Mouse (Mus musculus): ENCODE measurements around the gene Fam20a.

Gene Fam20a

DNA sequence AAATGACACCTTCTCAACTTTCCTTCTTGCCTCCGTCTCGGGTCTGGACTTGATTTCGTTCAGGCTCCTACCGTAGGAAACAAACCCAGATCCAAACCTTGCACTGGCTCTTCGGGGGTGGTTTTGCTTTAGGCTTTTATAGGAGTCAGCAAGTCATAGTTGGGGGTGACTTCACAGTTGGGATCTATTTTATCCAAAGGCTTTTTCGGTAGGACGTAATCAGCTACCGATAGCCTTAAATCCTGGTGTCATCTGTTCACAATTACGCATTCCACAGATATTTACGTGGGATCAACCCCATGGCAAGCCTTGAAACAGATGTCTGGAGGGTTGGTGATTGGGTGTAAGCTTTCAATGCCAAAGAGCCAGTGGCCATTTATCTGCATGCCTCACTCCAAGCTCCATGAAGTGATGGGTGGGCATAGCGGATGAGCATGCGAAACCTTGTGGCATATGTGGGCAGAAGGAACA is 6.7 kb downstream of the Fam20a start:
- no peak for DNase-seq

- no peak for DNase-seq
These were observed 7.5 kb downstream of the Fam20a start for GRCm38 (mm10) chr11:109714341-109715247.

DNA sequence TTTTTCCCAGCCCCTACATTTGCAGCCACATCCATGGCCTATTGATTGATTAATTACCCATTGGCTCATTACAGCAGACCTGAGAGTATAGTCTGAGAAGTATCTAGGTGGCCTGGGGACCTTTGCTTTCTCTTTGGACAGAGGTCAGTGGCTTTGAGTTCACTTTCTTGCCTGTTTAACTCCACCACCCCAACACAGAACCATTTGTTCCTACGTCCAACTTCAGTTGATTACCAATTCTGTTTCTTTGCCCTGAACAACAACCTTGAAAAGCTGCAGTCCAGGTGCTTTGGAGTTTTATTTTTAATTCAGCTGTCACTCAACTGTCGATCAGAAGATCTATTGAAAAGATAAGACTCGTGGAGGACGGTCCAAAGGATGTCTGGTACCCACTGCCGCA is 12.6 kb downstream of the Fam20a start:
- DNase-seq, result no peak

GRCm38 (mm10) chr11:109708786-109709185 is 13.3 kb downstream of the Fam20a start:
- no peak for DNase-seq

DNA sequence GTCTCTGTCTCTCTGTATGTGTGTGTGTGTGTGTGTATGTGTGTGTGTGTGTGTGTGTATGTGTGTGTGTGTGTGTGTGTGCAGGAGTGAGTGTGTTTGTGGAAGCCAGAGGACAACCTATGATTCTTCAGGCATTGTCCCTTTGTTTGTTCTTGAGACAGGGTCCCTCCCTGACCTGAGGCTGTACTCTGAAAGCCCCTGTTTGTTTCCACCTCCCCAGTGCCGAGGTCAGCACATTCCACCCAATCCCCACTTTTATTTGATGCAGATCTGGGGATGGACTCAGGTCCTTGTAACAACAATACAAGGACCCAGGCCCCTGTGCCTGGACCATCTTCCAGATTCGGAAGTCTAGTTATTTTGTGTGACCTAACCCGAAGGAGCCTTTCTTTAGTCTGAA is 14.6 kb downstream of the Fam20a start:
- no peak for DNase-seq

- DNase-seq, result no peak
These were observed 15.5 kb downstream of the Fam20a start for GRCm38 (mm10) chr11:109706586-109706985.

DNA sequence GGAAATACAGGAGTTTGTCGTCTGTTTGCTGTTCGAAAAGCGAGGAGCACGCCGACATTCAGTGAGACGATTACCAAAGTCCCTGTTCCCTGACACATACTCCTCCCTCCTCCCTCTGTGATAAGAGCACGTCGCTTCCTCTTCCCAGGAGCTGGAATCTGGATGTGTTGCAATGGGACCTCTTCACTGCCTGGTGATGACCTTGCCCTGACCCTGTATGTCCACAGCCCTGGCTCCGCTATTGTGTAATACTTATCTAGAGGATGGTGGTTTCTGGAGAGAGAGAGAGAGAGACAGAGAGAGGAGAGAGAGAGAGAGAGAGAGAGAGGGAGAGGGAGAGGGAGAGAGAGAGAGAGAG is 16.0 kb downstream of the Fam20a start:
- peak; percentile 36 to 72 for DNase-seq

DNA sequence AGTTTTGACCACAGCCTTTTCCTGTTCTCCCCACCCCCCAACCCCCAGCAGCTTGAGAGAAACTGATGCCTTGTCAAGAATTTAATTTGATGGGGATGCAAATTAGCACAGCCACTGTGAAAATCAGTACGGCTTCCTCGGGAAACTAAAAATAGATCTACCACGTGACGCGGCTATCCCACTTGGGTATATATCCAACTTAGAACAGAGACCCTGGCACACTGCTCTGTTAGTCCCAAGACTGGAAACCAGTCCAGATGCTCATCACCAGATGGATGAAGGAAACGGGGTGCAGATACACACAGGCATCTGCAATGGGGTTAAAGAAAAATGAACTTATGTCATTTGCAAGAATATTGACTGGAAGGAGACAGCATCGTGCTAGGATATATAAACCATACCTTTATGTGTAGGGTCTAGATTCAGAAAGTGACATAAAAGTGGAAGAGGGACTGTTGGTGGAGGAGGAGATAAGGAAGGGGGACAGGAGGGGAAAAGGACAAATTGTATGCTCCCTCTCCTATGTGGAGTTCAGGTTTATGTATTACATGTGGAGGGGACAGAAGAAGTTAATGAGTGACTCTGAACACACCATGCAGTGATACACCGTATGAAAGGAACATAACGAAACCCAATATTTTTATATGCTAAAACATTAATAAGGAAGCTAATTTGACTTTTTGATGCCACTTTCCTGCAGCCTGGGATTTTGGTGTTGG is 16.6 kb downstream of the Fam20a start:
- DNase-seq, result no peak

DNA sequence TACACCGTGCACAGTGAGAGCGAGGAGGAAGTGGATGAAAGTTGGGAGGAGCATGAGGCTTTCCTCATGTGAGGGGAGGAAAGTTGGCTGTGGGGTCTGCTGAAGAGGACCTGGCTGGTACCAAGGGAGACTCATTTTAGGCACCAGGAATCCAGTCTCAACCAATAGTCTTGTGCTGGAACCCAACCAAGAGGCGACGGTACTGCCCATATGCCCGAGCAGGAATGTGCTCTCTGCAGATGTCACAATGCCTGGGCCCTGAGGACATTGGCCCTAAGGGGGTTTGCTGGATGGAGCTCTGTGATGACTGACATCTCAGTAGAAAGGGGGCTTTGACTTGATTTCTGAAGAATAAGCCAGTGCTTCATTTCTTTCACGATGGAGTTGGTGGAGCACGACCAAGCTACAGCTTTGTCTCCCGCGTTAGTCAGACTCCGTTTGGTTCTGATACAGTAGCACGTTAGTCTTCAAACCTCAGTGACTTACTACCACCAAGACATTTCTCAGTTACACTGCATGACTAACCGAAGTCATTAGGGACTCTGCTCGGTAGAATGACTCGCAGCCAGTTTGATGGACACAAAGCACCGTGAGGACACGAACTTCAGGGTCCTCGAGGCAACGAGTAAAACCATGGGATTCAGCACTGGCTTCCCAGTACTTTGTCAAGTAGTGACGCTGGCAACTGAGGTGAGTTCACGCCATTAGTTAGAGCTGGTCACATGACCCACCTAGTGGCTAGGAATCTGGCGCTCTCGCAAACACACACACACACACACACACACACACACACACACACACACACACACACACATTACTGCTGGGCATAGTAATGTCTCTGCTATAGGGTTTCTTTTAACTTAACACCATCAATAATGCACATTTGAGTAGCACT is 17.5 kb downstream of the Fam20a start:
- DNase-seq, result peak in 1 of 2 experiments; percentile 24

- peak; percentile 30 to 37 for DNase-seq
These were observed 18.2 kb downstream of the Fam20a start for GRCm38 (mm10) chr11:109703845-109704244.

- DNase-seq, result peak; percentile 33 to 64
These were observed 19.9 kb downstream of the Fam20a start for GRCm38 (mm10) chr11:109702031-109702815.

GRCm38 (mm10) chr11:109700761-109701160 is 21.3 kb downstream of the Fam20a start:
- peak; percentile 90 to 91 for DNase-seq

GRCm38 (mm10) chr11:109699784-109700183 is 22.3 kb downstream of the Fam20a start:
- DNase-seq, result no peak

- DNase-seq, result no peak
These were observed 23.3 kb downstream of the Fam20a start for GRCm38 (mm10) chr11:109698740-109699139.

GRCm38 (mm10) chr11:109697089-109697643 is 24.9 kb downstream of the Fam20a start:
- DNase-seq, result no peak

GRCm38 (mm10) chr11:109696519-109696918 is 25.6 kb downstream of the Fam20a start:
- DNase-seq, result no peak

DNA sequence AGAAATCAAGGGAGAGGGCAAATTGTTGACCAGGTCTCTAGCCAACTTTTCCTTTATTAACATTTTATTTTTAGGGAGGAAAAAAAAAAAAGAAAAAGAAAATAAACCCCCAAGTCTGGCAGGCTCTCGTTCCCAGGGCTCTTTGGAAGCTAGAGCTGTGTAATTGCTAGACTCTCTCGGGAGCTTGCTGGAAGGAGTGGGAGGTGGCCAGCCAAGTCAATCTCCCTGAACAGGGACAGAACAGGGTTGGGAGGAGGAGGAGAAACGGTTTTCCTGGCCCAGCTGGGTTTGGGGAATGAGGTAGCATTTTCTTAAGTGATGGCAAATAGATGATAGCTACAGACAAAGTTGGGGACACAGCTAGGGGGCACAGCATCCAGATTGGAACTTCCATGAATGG is 29.3 kb downstream of the Fam20a start:
- DNase-seq, result no peak

DNA sequence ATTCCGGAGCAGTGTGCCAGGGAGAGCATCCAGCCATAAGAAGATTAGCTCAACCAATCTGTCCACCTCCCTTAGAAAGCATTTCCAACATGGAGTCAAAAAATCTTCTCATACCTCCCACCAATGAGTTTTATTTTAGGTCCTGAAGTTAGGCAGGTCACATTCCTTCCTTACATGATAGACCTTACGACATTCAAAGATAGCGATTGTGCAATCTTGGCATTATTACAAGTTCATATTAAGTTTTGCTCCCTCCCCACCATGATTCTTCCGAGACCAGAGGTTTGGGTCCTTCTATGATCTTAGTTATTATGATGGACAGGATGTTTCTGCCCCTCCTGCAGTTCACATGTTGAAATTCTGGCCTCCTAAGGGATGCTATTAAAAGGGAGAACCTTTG is 32.5 kb downstream of the Fam20a start:
- DNase-seq, result no peak

GRCm38 (mm10) chr11:109682221-109682620 is 39.9 kb downstream of the Fam20a start:
- DNase-seq, result no peak

DNA sequence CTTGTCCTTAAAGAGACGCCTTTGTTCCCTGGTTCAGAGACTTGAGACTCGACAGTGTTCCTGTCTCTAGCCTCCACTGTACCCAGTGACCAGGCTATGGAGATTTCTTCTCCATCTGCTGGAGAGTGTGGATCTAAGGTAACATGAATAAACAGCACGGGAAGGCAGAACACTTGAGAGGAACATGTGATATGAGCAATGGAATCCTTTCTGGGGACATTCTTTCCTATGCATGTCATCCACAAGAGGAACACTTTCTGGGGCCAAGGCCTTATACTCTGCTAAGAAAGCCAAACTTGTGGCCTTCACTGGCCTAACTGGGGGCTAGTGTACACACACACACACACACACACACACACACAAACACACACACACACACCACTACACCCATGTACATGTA is 40.5 kb downstream of the Fam20a start:
- DNase-seq, result no peak

GRCm38 (mm10) chr11:109680934-109681333 is 41.1 kb downstream of the Fam20a start:
- DNase-seq, result no peak

DNA sequence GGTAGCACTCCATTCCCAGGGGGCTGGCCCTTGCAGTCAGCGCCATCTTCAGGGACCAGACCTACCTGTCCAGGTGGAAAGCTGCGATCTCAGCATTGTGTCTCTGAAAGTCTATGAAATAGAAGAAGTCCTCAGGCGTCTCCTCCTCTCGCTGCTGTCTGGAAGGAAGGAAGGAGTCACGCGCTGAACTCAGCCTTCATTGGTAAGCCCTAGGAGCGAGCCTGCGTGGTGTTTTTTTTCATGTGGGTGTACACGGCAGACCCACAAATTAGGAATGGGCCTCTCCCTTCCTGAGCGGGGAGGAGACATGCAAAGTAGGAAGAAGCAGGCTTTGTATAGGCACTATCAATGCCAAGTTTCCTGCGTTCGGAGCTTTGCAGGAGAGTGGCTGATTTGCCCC is 43.8 kb downstream of the Fam20a start:
- DNase-seq, result no peak
